8 mouse cellular contexts compared by ENCODE assay signal in the genomic region with DNA sequence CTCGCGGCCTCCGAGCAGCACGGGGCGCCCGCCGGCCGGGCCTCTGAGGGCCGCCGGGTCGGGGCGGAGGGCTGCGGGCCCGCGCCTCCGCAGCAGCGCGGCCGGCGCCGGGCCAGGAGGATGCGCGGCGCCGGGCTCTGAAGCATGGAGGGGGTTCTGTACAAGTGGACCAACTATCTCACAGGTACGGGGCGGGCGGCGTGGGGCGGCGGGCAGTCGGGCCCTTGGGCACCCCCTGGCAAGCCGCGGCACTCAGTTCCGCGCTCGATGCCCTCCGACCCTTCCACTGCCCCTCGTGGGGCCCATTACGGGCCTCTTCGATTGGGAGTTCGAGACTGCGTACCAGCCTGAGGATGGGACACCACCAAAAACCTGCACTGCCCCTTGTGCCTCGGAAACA. TPM values are rescaled to one million over a fixed set of nuclear protein-coding genes. Genes with fewer than 3 reads are reported as not detected.
DNase-seq lines count a peak whose midpoint lies in the region; ATAC-seq lines count a peak whose summit lies in the region.

No protein-coding gene starts in this region.

- DNase-seq in heart, embryonic 10.5 days (ENCODE audit: low spot score), result no peak
- no peak for DNase-seq in heart, adult 11 months
- DNase-seq in 416B (ENCODE audit: low read depth), result peak; percentile 26
- peak; percentile 46 for DNase-seq in cerebellum, adult 11-12 months
- DNase-seq in heart, postnatal 4 days, result peak; percentile 25
- peak; percentile 42 for DNase-seq in thymus, postnatal 14 days
- no peak for DNase-seq in adrenal gland, adult 8-10 months

- H3K4me3 ChIP-seq in heart, embryonic 10.5 days, result peak overlapping the region; percentile 93
- peak overlapping the region; percentile 82 for H3K4me3 ChIP-seq in liver, embryonic 15.5 days (replicated peaks)

- H3K4me1 ChIP-seq in heart, embryonic 10.5 days, result peaks cover 27% of the 10 kb centered on the region
- peaks cover 51% of the 10 kb centered on the region for H3K4me1 ChIP-seq in liver, embryonic 15.5 days (replicated peaks)

- no peaks in the 10 kb centered on the region for H3K9me3 ChIP-seq in heart, embryonic 10.5 days
- no peaks in the 10 kb centered on the region for H3K9me3 ChIP-seq in liver, embryonic 15.5 days (replicated peaks)

- WGBS in heart, embryonic 10.5 days, result 2% methylated on average over 44 of the region's 44 CpGs
- WGBS in liver, embryonic 15.5 days (ENCODE audit: insufficient replicate concordance), result under 1% methylated on average over 44 of the region's 44 CpGs

- H3K27me3 ChIP-seq in heart, embryonic 10.5 days (ENCODE audit: insufficient read depth, poor library complexity, severe bottlenecking), result no peaks in the 10 kb centered on the region
- no peaks in the 10 kb centered on the region for H3K27me3 ChIP-seq in liver, embryonic 15.5 days

- ATAC-seq in liver, embryonic 15.5 days (ENCODE audit: insufficient read depth), result peak; percentile 33

- H3K27ac ChIP-seq in heart, embryonic 10.5 days, result peak overlapping the region; percentile 94
- H3K27ac ChIP-seq in liver, embryonic 15.5 days (replicated peaks), result peak overlapping the region; percentile 51

- peak overlapping the region; percentile 82 for H3K4me2 ChIP-seq in liver, embryonic 15.5 days

- peak overlapping the region; percentile 74 for H3K9ac ChIP-seq in liver, embryonic 15.5 days

- peaks cover 7% of the 10 kb centered on the region; the same call in 1 of the 2 replicates for H3K36me3 ChIP-seq in heart, embryonic 10.5 days
- H3K36me3 ChIP-seq in liver, embryonic 15.5 days (replicated peaks), result no peaks in the 10 kb centered on the region; the same call in 1 of the 2 replicates

RNA-seq across cellular contexts. Expression of gene Plekha3, which starts 0.4 kb away (rescaled TPM):
- 8.9 and 11.7 TPM in 2 replicates for polyA plus RNA-seq in heart, embryonic 10.5 days (2016; fragmentation: Nextera tagmentation; extraction: Ambion mirVana)
- total RNA-seq in heart, postnatal 4 days (2021), result 10 to 100 TPM; 21.5 to 22.5 TPM
- 2.7 TPM in 2 replicates for polyA plus RNA-seq in liver, embryonic 15.5 days (2015; fragmentation: Nextera tagmentation; extraction: Ambion mirVana)
- total RNA-seq in adrenal gland, adult 8-10 months (2022), result 10 to 100 TPM; 45.0 to 61.3 (median 49.9) TPM

RNA-seq across cellular contexts. Expression of gene Fkbp7, which starts 2.5 kb away (rescaled TPM):
- 33.4 and 41.7 TPM in 2 replicates for polyA plus RNA-seq in heart, embryonic 10.5 days (2016; fragmentation: Nextera tagmentation; extraction: Ambion mirVana)
- total RNA-seq in heart, postnatal 4 days (2021), result 10 to 100 TPM; 23.8 to 30.0 TPM
- 4.5 and 4.9 TPM in 2 replicates for polyA plus RNA-seq in liver, embryonic 15.5 days (2015; fragmentation: Nextera tagmentation; extraction: Ambion mirVana)
- total RNA-seq in adrenal gland, adult 8-10 months (2022), result 10 to 100 TPM; 24.4 to 43.0 (median 30.1) TPM

RNA-seq across cellular contexts. Expression of gene Pjvk, which starts 27.2 kb away (rescaled TPM):
- polyA plus RNA-seq in heart, embryonic 10.5 days (2016; fragmentation: Nextera tagmentation; extraction: Ambion mirVana), result 0.11 and 0.25 TPM in 2 replicates
- not detected for total RNA-seq in heart, postnatal 4 days (2021)
- not detected in 2 replicates for polyA plus RNA-seq in liver, embryonic 15.5 days (2015; fragmentation: Nextera tagmentation; extraction: Ambion mirVana)
- total RNA-seq in adrenal gland, adult 8-10 months (2022), result not detected

RNA-seq across cellular contexts. Expression of gene Prkra, which starts 27.6 kb away (rescaled TPM):
- 37.4 and 49.9 TPM in 2 replicates for polyA plus RNA-seq in heart, embryonic 10.5 days (2016; fragmentation: Nextera tagmentation; extraction: Ambion mirVana)
- 10 to 100 TPM; 20.7 to 22.6 TPM for total RNA-seq in heart, postnatal 4 days (2021)
- polyA plus RNA-seq in liver, embryonic 15.5 days (2015; fragmentation: Nextera tagmentation; extraction: Ambion mirVana), result 5.6 and 7.2 TPM in 2 replicates
- 10 to 100 TPM; 26.5 to 32.4 (median 28.1) TPM for total RNA-seq in adrenal gland, adult 8-10 months (2022)

Comparison
In these comparisons a context has a peak if more than half of its experiments do, and no peak if none do; other contexts are left out.
1. DNase-seq: peak in 416B (single experiment), cerebellum, adult 11-12 months (single experiment), heart, postnatal 4 days (single experiment) and thymus, postnatal 14 days (single experiment); none in heart, embryonic 10.5 days (single experiment), heart, adult 11 months (single experiment) and adrenal gland, adult 8-10 months (single experiment).